Mouse (Mus musculus) cerebellum, adult 9-10 months (tissue): Measurements from ENCODE around the gene Ust.
A peak's percentile ranks its signal among the peaks of the same experiment; 100 is the strongest.

Experiments used
- DNase-seq: peaks from one replicate; pipeline ENCODE4 v3.0.0; 2022

Gene Ust

DNA sequence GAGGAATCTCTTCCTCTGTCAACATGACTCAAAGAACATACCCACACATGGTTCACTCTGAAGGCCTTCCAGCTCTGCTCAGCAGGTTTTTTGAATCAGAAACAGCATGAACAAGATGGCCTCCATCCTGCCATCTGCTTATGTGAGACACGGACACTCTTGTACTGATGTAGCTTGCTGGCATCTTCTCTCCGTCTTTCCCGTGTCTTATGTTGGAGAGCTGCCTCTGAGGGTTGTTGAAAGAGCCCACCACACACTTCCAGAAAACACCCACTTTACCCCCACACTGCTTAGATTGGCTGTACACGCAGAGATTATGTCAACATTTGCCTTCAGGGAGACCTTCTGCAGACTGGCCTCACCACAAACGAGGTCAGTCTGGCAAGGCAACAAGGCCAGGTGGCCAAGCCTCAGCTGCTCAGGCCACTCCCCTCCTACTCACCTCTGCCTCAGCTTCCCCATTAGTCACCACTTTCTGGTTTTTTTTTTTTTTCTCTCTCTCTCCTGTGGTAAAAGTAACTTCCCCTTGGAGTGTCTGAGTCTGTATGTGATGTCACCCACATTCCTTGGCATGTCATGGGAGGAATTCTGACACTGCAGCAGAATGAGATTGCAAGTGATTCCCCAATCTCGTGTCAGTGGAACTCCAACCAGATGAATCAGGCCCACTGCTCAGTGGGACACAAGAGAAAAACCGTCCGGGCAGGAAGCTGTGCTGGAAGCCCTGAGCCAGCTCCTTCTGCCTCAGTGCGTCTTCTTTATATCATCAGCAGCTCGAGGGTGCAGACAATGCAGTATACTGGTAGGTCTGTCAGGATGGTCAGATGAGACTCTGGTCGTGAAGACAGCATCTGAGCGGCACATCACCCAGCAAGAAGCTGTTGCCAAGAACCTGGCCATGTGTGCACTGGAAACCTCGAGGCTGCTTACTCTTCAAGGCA, 19.4 kb downstream of the Ust start:
- DNase-seq = peak; percentile 90

GRCm38 (mm10) chr10:8495543-8496141, 23.0 kb downstream of the Ust start:
- DNase-seq = no peak

DNA sequence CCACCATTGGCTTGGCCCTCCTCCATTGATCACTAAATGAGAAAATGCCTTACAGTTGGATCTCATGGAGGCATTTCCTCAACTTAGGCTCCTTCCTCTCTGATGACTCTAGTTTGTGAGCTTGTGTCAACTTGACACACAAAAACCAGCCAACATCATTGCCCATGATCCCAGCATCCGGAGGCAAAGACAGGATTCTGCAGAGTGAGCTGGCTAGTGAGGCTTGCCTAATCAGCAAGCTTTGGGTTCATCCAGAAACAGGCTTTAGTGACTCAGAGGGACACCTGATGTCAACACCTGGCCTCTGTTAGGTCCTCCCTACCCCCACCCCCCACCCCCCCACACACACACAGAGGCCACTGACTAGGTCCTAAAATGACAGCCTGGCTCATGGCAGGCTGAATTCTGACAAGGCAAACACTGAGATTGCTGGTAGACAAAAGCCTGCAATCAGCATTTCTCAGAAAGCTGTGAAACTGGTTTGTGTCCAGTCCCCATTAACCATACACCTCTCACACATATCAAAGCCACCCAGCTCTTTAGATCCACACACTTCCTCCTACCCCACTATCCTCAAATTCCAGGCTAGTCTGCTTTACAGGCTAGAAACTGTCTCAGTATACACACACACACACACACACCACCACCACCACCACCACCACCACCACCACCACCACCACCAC, 26.6 kb downstream of the Ust start:
- no peak for DNase-seq

GRCm38 (mm10) chr10:8487388-8487787, 31.2 kb downstream of the Ust start:
- DNase-seq = no peak

- no peak for DNase-seq
Observed at GRCm38 (mm10) chr10:8484487-8484886, 34.1 kb downstream of the Ust start.

- no peak for DNase-seq
Observed at GRCm38 (mm10) chr10:8482779-8483178, 35.8 kb downstream of the Ust start.

GRCm38 (mm10) chr10:8479779-8480178, 38.8 kb downstream of the Ust start:
- no peak for DNase-seq

DNA sequence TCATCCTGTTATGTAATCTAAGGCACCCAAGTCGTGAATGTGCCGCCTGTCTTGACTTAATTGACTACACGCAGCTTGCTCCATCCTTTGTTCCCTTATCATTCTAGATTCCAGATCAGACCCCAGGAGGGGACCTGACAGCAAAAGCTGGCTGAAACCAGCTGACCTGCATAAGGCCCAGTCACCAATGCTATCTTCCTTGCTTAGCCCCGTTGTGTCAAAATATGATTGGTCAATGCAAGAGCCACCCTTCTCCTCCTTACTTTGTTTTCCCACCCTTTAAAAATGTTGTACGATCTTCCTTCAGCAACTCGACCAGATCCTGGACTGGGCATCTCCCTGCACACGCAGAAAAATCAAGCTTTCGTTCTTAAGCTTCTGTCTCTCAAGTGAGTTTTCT, 40.7 kb downstream of the Ust start:
- no peak for DNase-seq

DNA sequence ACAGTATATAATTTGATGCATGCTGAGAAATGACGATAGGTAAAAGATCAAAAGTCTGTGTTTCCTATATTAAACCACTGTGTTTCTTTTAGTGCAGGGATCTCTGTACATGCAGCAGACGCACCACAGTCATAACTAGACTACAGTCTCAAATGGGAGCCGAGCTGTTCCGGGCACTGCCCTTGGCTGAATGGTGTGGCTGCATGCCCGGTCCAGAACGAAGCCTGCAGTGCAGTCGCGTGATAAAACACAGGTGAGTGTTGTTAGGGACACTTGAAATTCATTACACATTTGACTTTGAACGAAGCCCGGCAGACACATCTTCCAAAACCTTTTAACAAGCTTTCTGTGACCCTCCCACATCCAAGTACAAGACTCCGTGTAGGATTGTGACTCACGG, 46.6 kb downstream of the Ust start:
- peak; percentile 65 for DNase-seq

DNA sequence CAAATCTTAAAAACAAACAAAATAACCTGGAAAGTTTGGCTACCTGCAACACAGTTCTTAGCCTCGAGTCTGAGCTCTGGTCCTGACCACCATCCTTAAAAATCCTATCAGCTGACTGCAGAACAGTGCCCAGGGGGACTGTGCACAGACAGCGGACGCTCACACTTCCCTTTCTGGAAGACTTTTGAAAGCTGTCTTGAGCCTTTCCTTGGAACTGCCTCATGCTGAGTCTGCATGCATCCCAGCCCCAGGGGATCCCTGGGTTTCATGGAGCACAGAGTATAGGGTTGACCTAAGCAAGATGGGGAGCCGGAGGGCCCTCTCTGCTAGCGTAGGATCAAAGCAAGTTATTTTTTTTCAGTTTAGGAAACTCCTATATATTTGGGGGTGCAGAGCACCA, 47.6 kb downstream of the Ust start:
- no peak for DNase-seq

DNA sequence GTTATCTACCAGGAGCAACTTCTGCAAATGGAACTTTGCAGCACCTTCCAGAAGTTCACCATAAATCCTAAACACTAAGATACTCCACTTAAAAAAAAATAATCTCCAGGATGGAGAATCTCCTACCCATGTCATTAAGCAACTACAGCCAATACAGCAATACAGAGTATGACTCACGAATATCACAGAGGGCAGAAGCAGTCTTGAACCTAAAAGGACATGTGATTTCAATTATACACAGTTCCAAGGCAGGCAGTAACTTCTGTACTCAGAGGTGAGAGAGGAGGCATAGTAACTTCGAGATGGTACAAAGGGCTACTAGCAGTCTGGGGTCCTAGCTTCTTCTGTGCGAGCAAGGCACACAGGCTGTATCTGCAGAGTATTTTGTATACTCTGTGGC, 49.1 kb downstream of the Ust start:
- DNase-seq = no peak

- no peak for DNase-seq
Observed at GRCm38 (mm10) chr10:8468651-8469386, 49.8 kb downstream of the Ust start.

GRCm38 (mm10) chr10:8465918-8466317, 52.7 kb downstream of the Ust start:
- no peak for DNase-seq

DNA sequence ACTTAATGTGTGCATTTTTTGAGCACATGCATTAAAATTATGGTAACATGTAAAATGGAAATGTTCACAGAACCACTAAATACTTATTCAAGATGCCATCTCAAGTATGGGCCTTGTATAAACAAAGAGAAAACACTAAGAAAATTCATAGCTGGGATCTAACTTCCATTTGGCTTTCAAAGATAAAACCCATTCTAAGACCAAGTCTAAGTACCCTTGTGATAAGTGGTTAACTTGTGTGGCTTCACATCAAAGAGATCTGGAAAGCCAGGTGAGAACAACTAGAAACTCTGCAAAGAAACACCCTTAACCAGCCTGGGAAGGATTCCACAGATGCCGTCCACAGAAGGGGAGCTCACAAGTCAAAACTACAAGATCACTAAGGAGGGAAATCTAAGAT, 53.4 kb downstream of the Ust start:
- DNase-seq = no peak

GRCm38 (mm10) chr10:8461372-8461771, 57.3 kb downstream of the Ust start:
- no peak for DNase-seq

DNA sequence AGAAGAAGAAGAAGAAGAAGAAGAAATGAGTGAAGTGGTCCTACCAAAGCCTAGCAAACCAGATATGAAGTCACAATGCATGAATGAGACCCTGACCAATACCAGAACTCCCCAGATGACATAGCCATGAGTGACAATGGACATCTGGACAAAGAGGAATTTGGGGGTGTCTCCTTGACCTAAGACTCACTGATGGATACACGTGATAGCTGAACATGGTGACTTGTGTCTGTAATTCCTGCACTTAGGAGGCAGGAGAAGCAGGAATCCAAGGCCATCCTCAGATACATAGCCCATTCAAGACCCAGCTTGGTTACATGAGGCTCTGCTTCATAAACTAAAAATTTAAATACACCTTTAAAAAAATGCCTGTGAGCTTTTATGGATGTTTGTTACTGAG, 63.9 kb downstream of the Ust start:
- no peak for DNase-seq

GRCm38 (mm10) chr10:8447681-8448080, 70.9 kb downstream of the Ust start:
- no peak for DNase-seq

- DNase-seq = no peak
Observed at GRCm38 (mm10) chr10:8446972-8447371, 71.7 kb downstream of the Ust start.

DNA sequence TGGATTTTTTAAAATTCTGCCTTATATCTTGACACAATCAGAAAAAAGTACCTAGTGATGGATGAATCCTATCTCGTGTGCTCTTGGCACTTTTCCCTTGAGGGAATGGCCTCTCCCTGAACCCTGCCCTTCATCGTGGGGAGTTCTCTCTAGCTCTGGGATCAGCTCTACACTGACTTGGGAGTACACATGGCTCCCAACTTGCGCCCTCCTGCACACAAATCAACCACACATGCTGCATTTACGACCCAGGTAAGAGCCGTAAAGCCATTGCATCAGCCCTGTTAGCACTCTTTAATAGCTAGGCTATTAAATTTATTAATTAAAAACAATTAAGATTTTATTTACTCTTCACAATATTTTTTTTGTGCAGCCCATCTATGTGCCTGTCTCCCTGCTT, 74.6 kb downstream of the Ust start:
- DNase-seq = no peak

DNA sequence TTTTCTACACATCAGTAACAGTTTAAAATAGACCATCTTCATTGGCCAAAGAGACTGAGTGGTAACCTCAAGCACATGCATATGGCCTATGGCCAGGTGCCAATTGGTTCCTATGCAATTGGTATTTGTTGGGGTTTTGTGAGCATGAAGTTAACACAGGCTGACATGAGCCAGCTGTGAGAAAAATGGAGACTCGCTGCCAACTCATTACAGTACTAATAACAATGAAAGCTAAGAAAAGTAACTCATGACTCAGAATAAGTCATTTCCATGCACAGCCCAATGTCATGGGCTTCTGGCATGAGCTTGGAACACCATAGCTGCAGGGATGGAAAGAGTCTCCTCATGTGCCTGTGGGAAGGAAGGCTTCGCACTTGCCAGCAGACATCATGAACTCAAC, 86.8 kb downstream of the Ust start:
- peak; percentile 57 for DNase-seq

- peak; percentile 86 for DNase-seq
Observed at GRCm38 (mm10) chr10:8428787-8429778, 89.5 kb downstream of the Ust start.
